Mouse (Mus musculus): ENCODE measurements around the gene Map3k20. TPM values are rescaled to one million over a fixed set of nuclear protein-coding genes. Genes with fewer than 3 reads are reported as not detected.

The Map3k20 gene
- polyA plus RNA-seq (2015; fragmentation: Nextera tagmentation; extraction: Ambion mirVana), result 4.7 and 5.7 TPM in 2 replicates

- Histone ChIP-seq H3K4me3 (peak within 1 kb of the TSS; percentile 74), H3K9ac (peak within 1 kb of the TSS; percentile 85), H3K4me1 (replicated peaks) (peaks cover 4% of the 10 kb centered on the region; the same call in 1 of the 2 replicates), H3K27me3 (peaks cover 24% of the 10 kb centered on the region), H3K27ac (replicated peaks) (no peak within 1 kb of the TSS), H3K9me3 (no peaks in the 10 kb centered on the region), H3K4me2 (peak within 1 kb of the TSS; percentile 96), H3K36me3 (no peaks in the 10 kb centered on the region)
- WGBS, result 4% methylated on average over 21 of the region's 50 CpGs
- peak; percentile 80 for ATAC-seq (ENCODE audit: low read depth)
These were observed at the start of gene Map3k20 for GRCm38 (mm10) chr2:72285256-72285887. Gene Map3k20 (plus strand): TSS chr2:72285637.

- WGBS, result 86% methylated on average over 2 of the region's 2 CpGs
- ATAC-seq (ENCODE audit: low read depth), result no peak
- H3K4me2 ChIP-seq, result no peak overlapping the region
- no peak overlapping the region for H3K4me3 ChIP-seq
- no peaks in the 10 kb centered on the region for H3K9me3 ChIP-seq
- peaks cover 12% of the 10 kb centered on the region; the same call in 1 of the 2 replicates for H3K4me1 ChIP-seq (replicated peaks)
- no peak overlapping the region for H3K9ac ChIP-seq
- no peak overlapping the region for H3K27ac ChIP-seq (replicated peaks)
- H3K36me3 ChIP-seq, result 0 out of 2 replicates have a peak, but pooled peaks cover 4% of the 10 kb centered on the region
- peaks cover 58% of the 10 kb centered on the region for H3K27me3 ChIP-seq
These were observed 47.0 kb upstream of the Map3k20 start for GRCm38 (mm10) chr2:72238421-72238820.

GRCm38 (mm10) chr2:72238925-72239324, 46.5 kb upstream of the Map3k20 start:
- Histone ChIP-seq H3K4me2 (no peak overlapping the region), H3K36me3 (no peaks in the 10 kb centered on the region), H3K4me1 (replicated peaks) (peaks cover 12% of the 10 kb centered on the region; the same call in 1 of the 2 replicates), H3K9ac (no peak overlapping the region), H3K9me3 (no peaks in the 10 kb centered on the region), H3K4me3 (no peak overlapping the region), H3K27ac (replicated peaks) (no peak overlapping the region), H3K27me3 (peaks cover 52% of the 10 kb centered on the region)
- no peak for ATAC-seq (ENCODE audit: low read depth)
- WGBS, result 60% methylated on average over 11 of the region's 11 CpGs

- Histone ChIP-seq H3K9me3 (no peaks in the 10 kb centered on the region), H3K27me3 (peaks cover 47% of the 10 kb centered on the region), H3K4me1 (replicated peaks) (peaks cover 12% of the 10 kb centered on the region; the same call in 1 of the 2 replicates), H3K36me3 (no peaks in the 10 kb centered on the region), H3K4me2 (no peak overlapping the region), H3K9ac (no peak overlapping the region), H3K4me3 (no peak overlapping the region), H3K27ac (replicated peaks) (no peak overlapping the region)
- 90% methylated on average over 8 of the region's 8 CpGs for WGBS
- ATAC-seq (ENCODE audit: low read depth), result no peak
These were observed 46.0 kb upstream of the Map3k20 start for GRCm38 (mm10) chr2:72239456-72239855.

GRCm38 (mm10) chr2:72239993-72240392, 45.4 kb upstream of the Map3k20 start:
- Histone ChIP-seq H3K27ac (replicated peaks) (no peak overlapping the region), H3K36me3 (no peaks in the 10 kb centered on the region), H3K9ac (no peak overlapping the region), H3K4me2 (no peak overlapping the region), H3K4me1 (replicated peaks) (peaks cover 12% of the 10 kb centered on the region; the same call in 1 of the 2 replicates), H3K9me3 (no peaks in the 10 kb centered on the region), H3K4me3 (no peak overlapping the region), H3K27me3 (peaks cover 43% of the 10 kb centered on the region)
- 66% methylated on average over 7 of the region's 7 CpGs for WGBS
- no peak for ATAC-seq (ENCODE audit: low read depth)

- Histone ChIP-seq H3K4me3 (no peak overlapping the region), H3K36me3 (no peaks in the 10 kb centered on the region), H3K9me3 (no peaks in the 10 kb centered on the region), H3K27ac (replicated peaks) (no peak overlapping the region), H3K4me1 (replicated peaks) (0 out of 2 replicates have a peak, but pooled peaks cover 5% of the 10 kb centered on the region), H3K27me3 (peaks cover 43% of the 10 kb centered on the region), H3K4me2 (no peak overlapping the region), H3K9ac (no peak overlapping the region)
- 79% methylated on average over 7 of the region's 7 CpGs for WGBS
- ATAC-seq (ENCODE audit: low read depth), result no peak
These were observed 44.7 kb upstream of the Map3k20 start for GRCm38 (mm10) chr2:72240691-72241090.

- Histone ChIP-seq H3K27ac (replicated peaks) (no peak overlapping the region), H3K4me2 (peak overlapping the region; percentile 18; the same call in 1 of the 2 replicates), H3K4me1 (replicated peaks) (0 out of 2 replicates have a peak, but pooled peaks cover 5% of the 10 kb centered on the region), H3K4me3 (no peak overlapping the region), H3K36me3 (no peaks in the 10 kb centered on the region), H3K27me3 (peaks cover 34% of the 10 kb centered on the region), H3K9me3 (no peaks in the 10 kb centered on the region), H3K9ac (no peak overlapping the region)
- WGBS, result 55% methylated on average over 14 of the region's 14 CpGs
- no peak for ATAC-seq (ENCODE audit: low read depth)
These were observed 43.5 kb upstream of the Map3k20 start for GRCm38 (mm10) chr2:72241714-72242472.

- H3K27me3 ChIP-seq, result peaks cover 38% of the 10 kb centered on the region
- H3K9ac ChIP-seq, result no peak overlapping the region
- no peaks in the 10 kb centered on the region for H3K36me3 ChIP-seq
- H3K4me2 ChIP-seq, result no peak overlapping the region
- 0 out of 2 replicates have a peak, but pooled peaks cover 5% of the 10 kb centered on the region for H3K4me1 ChIP-seq (replicated peaks)
- no peak overlapping the region for H3K27ac ChIP-seq (replicated peaks)
- H3K9me3 ChIP-seq, result no peaks in the 10 kb centered on the region
- no peak for ATAC-seq (ENCODE audit: low read depth)
- WGBS, result 37% methylated on average over 12 of the region's 12 CpGs
- H3K4me3 ChIP-seq, result no peak overlapping the region
These were observed 42.3 kb upstream of the Map3k20 start for GRCm38 (mm10) chr2:72242910-72243675.

- Histone ChIP-seq H3K4me2 (no peak overlapping the region), H3K4me3 (no peak overlapping the region), H3K27me3 (peaks cover 20% of the 10 kb centered on the region), H3K4me1 (replicated peaks) (no peaks in the 10 kb centered on the region), H3K36me3 (no peaks in the 10 kb centered on the region), H3K27ac (replicated peaks) (no peak overlapping the region), H3K9ac (no peak overlapping the region), H3K9me3 (no peaks in the 10 kb centered on the region)
- WGBS, result 88% methylated on average over 4 of the region's 4 CpGs
- no peak for ATAC-seq (ENCODE audit: low read depth)
These were observed 39.8 kb upstream of the Map3k20 start for GRCm38 (mm10) chr2:72245631-72246030.

GRCm38 (mm10) chr2:72246376-72246775, 39.1 kb upstream of the Map3k20 start:
- ATAC-seq (ENCODE audit: low read depth), result no peak
- H3K4me3 ChIP-seq, result no peak overlapping the region
- no peak overlapping the region for H3K4me2 ChIP-seq
- H3K9ac ChIP-seq, result no peak overlapping the region
- 88% methylated on average over 11 of the region's 11 CpGs for WGBS
- H3K9me3 ChIP-seq, result no peaks in the 10 kb centered on the region
- H3K27ac ChIP-seq (replicated peaks), result no peak overlapping the region
- no peaks in the 10 kb centered on the region for H3K36me3 ChIP-seq
- H3K27me3 ChIP-seq, result peaks cover 13% of the 10 kb centered on the region
- H3K4me1 ChIP-seq (replicated peaks), result no peaks in the 10 kb centered on the region

- no peaks in the 10 kb centered on the region for H3K9me3 ChIP-seq
- no peaks in the 10 kb centered on the region for H3K36me3 ChIP-seq
- H3K4me3 ChIP-seq, result no peak overlapping the region
- H3K9ac ChIP-seq, result no peak overlapping the region
- no peak for ATAC-seq (ENCODE audit: low read depth)
- peaks cover 4% of the 10 kb centered on the region for H3K27me3 ChIP-seq
- H3K27ac ChIP-seq (replicated peaks), result no peak overlapping the region
- H3K4me2 ChIP-seq, result no peak overlapping the region
- H3K4me1 ChIP-seq (replicated peaks), result no peaks in the 10 kb centered on the region
- 93% methylated on average over 6 of the region's 6 CpGs for WGBS
These were observed 37.6 kb upstream of the Map3k20 start for GRCm38 (mm10) chr2:72247819-72248218.
